Mouse (Mus musculus) C2C12 (cell line): ENCODE data around the gene Ttll10. TPM values are rescaled to one million over a fixed set of nuclear protein-coding genes. Genes with fewer than 3 reads are reported as not detected.

ENCODE experiments used
- H3K27me3 ChIP-seq: one replicate; pipeline ENCODE4 v1.6.1; 2011; ENCODE audit not compliant: control insufficient read depth, insufficient read depth, insufficient read length
- H3K36me3 ChIP-seq: one replicate; pipeline ENCODE4 v1.6.1; 2011; ENCODE audit not compliant: control insufficient read depth, insufficient read depth
- H3K4me3 ChIP-seq: one replicate; pipeline ENCODE4 v1.5.1; 2011; ENCODE audit warnings: mild to moderate bottlenecking, control low read depth; ENCODE audit not compliant: poor library complexity, insufficient read depth, severe bottlenecking
- H3K79me2 ChIP-seq: one replicate; pipeline ENCODE4 v1.6.1; 2011; ENCODE audit not compliant: control insufficient read depth, insufficient read depth
- H3K79me3 ChIP-seq: one replicate; pipeline ENCODE4 v1.6.1; 2011; ENCODE audit warnings: low read depth, control low read depth
- H3ac ChIP-seq: one replicate; pipeline ENCODE3; 2011; ENCODE audit warnings: low read depth; ENCODE audit not compliant: control insufficient read depth, insufficient read length
- CEBPB ChIP-seq: IDR thresholded peaks from one replicate; pipeline ENCODE4 v1.6.1; 2011; ENCODE audit warnings: low read depth, mild to moderate bottlenecking, control low read depth, moderate library complexity
- CTCF ChIP-seq: IDR thresholded peaks from one replicate; pipeline ENCODE4 v1.5.1; 2011; ENCODE audit not compliant: control insufficient read depth, insufficient read depth, insufficient read length
- FOSL1 ChIP-seq: IDR thresholded peaks from one replicate; pipeline ENCODE4 v1.8.0; 2011; ENCODE audit warnings: mild to moderate bottlenecking, low read length; ENCODE audit not compliant: poor library complexity, insufficient read depth, severe bottlenecking
- MAX ChIP-seq: IDR thresholded peaks from one replicate; pipeline ENCODE4 v1.6.1; 2011; ENCODE audit warnings: mild to moderate bottlenecking, control low read depth
- MYOD1 ChIP-seq: IDR thresholded peaks from one replicate; pipeline ENCODE4 v1.6.1; 2011; ENCODE audit warnings: low read depth; ENCODE audit not compliant: control insufficient read depth, insufficient read length
- MYOG ChIP-seq: IDR thresholded peaks from one replicate; pipeline ENCODE4 v1.6.1; 2011; ENCODE audit not compliant: control insufficient read depth, insufficient read length; ENCODE audit errors: extremely low read depth
- USF1 ChIP-seq: IDR thresholded peaks from one replicate; pipeline ENCODE4 v1.6.1; 2011; ENCODE audit warnings: low read depth, mild to moderate bottlenecking, control low read depth, moderate library complexity
- polyA plus RNA-seq: library from polyadenylated mRNA; unstranded; fragments of >200 nt; fragmentation: generic; extraction: Trizol; gene quantifications from one replicate; pipeline ENCODE4 v1.2.1, GENCODE M21; 2012; ENCODE audit warnings: missing spikeins

Ttll10 gene
- polyA plus RNA-seq, 1 experiment, result not detected

DNA sequence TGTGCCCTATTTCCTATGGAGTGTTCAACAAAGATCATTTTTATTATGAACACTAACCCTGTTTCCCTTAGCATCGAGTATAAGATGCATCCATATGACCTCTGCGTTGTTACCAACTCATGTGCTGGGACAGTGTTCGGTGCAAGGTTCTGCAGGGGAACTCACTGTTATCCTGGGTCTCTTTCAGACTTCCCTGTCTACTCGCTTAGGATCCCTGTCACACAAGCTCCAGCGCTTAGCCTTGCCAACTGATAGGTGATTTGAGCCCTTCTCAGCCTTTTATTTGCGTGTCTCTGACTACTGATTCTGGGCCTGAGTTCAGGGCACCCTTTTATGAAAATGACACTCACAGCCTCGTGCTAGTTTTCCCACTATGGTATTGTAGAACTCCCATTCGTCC is 26.0 kb upstream of the Ttll10 start:
- no peaks in the 10 kb centered on the region for H3K36me3 ChIP-seq
- no peaks in the 10 kb centered on the region for H3K79me3 ChIP-seq
- H3K79me2 ChIP-seq, result no peaks in the 10 kb centered on the region
- H3K27me3 ChIP-seq, result peaks cover 5% of the 10 kb centered on the region
- no peak overlapping the region for H3ac ChIP-seq
- TF ChIP-seq CTCF (no peak), FOSL1 (no peak), MAX (no peak), MYOG (no peak), CEBPB (no peak), USF1 (no peak), MYOD1 (no peak)
- H3K4me3 ChIP-seq, result no peak overlapping the region

DNA sequence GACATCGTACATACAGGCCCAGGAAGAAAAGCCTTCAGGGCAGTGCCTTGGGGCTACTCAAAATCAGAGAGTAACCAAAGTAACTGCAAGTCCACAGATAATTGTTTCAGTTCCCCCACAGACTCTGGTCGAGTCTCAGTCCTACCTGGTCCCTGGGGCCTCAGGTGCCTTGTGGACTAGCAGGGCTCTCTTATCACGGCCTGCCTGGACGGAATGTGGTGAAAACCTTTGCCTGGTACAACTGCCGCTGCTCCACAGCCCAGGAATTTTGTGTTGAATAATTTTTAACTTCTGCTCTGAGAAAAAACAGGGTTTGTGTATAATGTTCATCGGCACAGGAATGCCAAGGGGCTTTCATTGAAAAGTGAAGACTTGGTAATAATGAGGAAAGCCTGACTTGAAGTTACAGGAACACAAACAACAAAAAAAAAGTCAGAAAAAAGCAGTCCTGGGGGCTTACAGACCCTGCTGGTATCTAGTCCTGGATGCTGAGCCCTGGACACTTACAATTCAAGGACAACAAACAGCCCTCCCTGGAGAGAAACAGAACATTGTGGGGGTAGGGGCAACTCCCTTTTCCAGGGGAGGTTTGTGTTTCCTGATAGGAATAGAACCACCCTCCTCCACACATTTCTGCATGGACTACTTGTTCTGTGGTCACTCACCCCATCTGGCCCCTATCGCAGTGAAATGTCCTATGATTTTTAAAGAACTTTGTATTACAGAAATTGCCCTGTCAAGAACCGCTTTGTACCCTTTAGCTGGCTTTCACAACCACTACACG is 25.1 kb upstream of the Ttll10 start:
- Histone ChIP-seq H3K27me3 (peaks cover 9% of the 10 kb centered on the region), H3K79me2 (no peaks in the 10 kb centered on the region), H3K4me3 (no peak overlapping the region), H3K36me3 (no peaks in the 10 kb centered on the region), H3ac (no peak overlapping the region), H3K79me3 (no peaks in the 10 kb centered on the region)
- TF ChIP-seq CTCF (no peak), MYOD1 (no peak), MYOG (no peak), MAX (no peak), USF1 (no peak), FOSL1 (no peak), CEBPB (no peak)

DNA sequence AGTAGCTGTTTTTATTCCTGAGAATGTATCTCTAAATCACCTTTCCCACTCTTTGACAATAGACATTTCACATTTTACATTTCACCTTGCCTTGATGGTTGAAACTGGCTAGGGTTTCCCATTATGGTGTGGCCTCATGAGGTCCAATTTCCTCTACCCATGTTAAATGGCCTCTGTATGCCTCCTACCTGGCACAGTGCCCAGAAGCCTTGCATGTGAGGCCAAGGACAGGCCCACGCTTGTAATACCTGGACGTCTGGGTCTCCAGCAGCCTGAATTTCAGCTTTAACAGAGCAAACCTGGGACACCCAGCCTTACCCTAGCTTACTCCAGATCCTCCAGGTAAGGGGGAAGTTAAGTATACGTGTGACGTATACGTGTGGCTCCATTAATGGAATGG is 24.1 kb upstream of the Ttll10 start:
- Histone ChIP-seq H3K4me3 (no peak overlapping the region), H3K79me3 (no peaks in the 10 kb centered on the region), H3K27me3 (peaks cover 10% of the 10 kb centered on the region), H3ac (no peak overlapping the region), H3K36me3 (no peaks in the 10 kb centered on the region), H3K79me2 (no peaks in the 10 kb centered on the region)
- TF ChIP-seq MYOG, result no peak
- no peak for TF ChIP-seq CEBPB
- TF ChIP-seq MYOD1, result no peak
- TF ChIP-seq MAX, result no peak
- no peak for TF ChIP-seq CTCF
- TF ChIP-seq FOSL1, result no peak

DNA sequence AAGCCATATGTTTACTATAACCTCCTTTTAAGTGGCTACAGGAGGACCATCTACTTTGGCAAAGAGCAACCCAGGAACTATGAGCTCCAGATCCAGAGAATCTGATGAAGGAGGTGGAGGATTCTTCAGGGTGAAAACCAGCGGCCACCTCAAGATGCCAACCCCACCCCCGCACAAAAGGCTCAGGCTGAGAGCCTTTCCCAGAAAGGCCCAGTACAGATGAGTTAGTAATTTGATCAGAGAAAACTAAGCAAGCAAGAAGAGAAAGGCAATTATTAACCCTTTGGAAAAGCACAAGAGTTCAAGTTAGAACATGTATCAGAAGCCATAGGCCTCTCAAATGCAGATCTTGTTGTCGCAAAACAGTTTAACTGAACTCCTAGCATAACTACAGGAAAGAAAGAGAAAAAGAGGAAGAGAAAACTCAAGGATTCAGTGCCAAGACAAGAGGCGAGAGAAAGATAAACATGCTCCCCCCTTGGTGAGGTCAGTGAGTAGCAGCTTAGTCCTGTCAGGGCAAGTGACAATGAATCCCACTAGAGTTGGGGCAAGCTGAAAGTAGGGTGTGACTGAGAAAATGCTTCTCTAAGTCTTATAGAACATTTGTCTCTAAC is 23.5 kb upstream of the Ttll10 start:
- H3K4me3 ChIP-seq, result no peak overlapping the region

DNA sequence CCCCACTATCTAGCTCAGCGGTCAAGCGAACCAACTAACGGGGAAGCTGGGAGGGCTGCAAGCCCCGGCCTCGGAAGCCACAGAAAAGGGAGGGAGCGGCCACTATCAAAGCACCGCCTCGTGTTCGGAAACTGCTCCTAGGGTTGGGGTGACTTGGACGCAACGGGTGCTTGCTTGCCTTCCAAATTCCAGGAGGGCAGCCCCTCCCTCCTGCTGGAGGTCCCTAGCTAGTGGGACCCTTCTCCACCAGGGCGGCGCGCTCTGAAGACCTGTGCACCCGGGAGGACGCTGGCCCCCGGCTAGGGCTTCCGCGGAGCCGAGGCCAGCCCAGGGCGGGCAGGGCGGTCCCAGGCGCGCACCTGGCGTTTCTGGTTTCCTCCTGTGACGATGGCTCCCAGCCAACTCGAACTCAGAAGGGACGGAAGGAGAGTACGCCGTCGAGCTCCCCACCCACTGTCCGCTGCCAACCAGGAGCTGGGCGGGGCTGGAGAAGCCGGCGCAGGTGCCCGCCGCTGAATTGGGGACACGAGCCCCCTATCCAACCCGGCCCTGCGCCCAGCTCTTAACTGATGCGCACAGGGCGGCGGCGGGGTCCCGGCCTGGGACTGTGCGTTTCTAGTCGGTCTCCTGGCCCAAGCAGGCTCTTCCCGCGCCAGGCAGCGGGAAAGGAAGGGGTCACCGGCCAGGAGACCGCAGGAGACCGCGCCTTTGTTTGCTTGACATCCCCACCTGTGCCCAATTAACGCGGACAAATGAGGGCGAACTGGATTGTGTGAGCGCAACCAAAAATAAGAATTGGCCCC is 18.5 kb upstream of the Ttll10 start:
- Histone ChIP-seq H3K4me3 (no peak overlapping the region), H3K36me3 (no peaks in the 10 kb centered on the region)
- TF ChIP-seq USF1 (no peak), MYOD1 (no peak), CTCF (no peak), FOSL1 (no peak), CEBPB (no peak), MAX (no peak), MYOG (no peak)

More for the DNA sequence above, 23.5 kb upstream of the Ttll10 start:
- H3ac ChIP-seq, result no peak overlapping the region
- no peaks in the 10 kb centered on the region for H3K79me3 ChIP-seq
- peaks cover 17% of the 10 kb centered on the region for H3K27me3 ChIP-seq
- TF ChIP-seq CEBPB (no peak), FOSL1 (no peak), MYOG (no peak)
- H3K79me2 ChIP-seq, result no peaks in the 10 kb centered on the region
- no peaks in the 10 kb centered on the region for H3K36me3 ChIP-seq

More for the DNA sequence above, 18.5 kb upstream of the Ttll10 start:
- Histone ChIP-seq H3K79me3 (no peaks in the 10 kb centered on the region), H3K27me3 (peaks cover 27% of the 10 kb centered on the region), H3K79me2 (no peaks in the 10 kb centered on the region), H3ac (no peak overlapping the region)
